Mouse (Mus musculus) cerebellum, postnatal 4 days (tissue): ENCODE results near the gene Cst7.
"Not testable (repeated sequence)": the region's sequence is repeated elsewhere in the genome, so short reads cannot be mapped to it uniquely, and the experiment has no call there.

Source experiments
- DNase-seq, 2 experiments: peaks; one replicate each; pipeline ENCODE4 v3.0.0; 2022; ENCODE audit warnings: low spot score in 2 of 2, mixed read lengths in 1 of 2

Gene Cst7

DNA sequence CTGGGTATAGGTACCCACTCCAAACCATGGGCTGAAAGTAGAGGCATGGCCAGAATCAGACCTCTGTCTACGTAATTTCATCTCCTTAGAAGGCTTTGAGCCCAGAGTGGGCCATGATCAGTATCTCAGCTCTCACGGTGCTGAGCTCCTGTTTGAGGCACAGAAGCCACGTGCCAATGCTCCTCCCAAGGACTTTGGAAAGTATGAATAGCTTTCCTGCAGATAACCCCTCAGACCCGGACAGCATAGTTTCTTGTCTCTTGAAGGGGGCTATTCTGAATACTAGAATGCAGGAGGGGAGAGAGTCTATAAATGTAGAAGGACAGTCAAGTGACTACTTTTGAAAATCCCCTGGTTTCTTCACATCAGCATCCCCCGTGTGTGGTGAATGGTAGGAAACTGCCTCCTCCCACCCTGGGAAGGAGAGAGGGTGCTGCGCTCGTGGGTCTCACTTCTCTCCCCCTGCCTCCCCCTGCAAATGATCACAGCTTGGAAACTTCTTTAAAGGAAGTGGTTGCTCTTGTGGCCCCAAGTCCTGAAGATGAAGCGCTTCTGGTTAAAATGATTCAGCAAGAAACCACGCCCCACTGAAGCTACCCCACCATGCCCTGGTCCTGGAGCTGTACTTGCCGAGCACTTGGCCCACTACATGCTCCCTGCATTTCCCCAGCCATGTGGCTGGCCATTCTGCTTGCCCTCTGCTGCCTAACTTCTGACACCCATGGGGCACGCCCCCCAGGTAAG, at the start of gene Cst7:
Gene Cst7, plus strand, starts transcription at position 569 of the 744 bp plus-strand sequence.
- no peak for DNase-seq

DNA sequence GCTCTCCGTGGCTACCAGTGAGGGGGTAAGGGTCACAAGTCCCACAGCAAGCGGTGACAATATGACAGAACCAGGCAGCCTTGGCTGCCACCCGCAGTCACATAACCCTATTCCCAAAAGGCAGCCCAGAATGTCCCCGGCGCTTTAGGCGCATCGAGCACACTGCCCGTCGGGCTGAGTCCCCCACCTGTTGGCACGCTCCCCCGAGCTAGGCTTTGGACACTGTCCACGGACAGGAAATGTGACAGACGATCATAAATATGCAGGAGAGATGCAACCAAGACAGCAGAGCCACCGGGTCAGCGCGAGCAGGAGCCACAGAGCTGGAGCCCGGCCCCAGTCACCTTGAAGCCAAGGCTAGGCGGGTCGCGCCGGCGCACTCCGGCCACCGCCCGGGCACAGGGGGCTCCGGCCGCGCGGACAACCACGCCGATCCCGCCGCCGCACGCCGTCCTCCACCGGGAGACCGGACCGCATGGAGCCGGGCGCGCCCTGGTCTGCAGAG, 44.5 kb upstream of the Cst7 start:
- no peak for DNase-seq

DNA sequence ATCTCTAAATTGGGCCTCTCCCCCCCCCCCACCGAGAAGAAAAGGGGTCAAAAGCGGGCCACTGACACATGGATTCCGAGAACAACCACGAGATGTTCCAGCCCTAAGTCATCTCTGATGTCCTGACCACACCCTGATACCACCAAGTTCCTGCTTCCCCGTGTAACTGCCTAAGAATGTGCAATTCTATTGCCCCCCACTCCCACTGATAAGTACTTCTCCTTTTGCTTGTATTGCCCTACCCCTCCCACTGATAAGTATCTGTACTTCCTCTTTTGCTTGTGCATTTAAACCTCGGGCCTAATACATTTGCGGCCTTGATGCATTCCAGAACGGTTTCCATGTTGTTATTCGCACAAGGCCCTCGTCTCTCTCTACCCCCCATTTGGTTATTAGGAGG, 20.6 kb upstream of the Cst7 start:
- DNase-seq: not testable (repeated sequence)

- peak in 1 of 2 experiments; percentile 12 for DNase-seq
Observed at GRCm38 (mm10) chr2:150558568-150558967, 11.6 kb upstream of the Cst7 start.

GRCm38 (mm10) chr2:150567051-150567450, 3.2 kb upstream of the Cst7 start:
- no peak for DNase-seq

DNA sequence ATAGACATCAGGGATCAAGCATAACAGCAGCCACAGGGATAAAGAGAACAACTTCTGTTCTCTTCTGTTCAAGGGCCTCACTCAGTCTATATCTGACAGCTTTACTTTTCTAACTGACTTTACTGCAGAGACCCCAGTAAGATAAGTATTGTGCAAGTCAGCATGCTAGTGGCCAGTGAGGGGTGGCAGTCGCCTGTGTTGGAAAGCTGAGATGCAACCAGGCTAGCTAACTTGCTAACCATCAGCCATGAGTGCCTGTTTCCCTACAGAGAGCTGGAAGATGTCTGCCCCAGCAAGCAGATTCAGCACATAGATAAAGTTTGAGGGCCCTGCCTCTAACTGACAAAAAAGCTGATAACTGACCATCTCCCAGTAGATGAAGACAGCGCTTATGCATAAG, 546 bp downstream of the Cst7 start:
- no peak for DNase-seq

DNA sequence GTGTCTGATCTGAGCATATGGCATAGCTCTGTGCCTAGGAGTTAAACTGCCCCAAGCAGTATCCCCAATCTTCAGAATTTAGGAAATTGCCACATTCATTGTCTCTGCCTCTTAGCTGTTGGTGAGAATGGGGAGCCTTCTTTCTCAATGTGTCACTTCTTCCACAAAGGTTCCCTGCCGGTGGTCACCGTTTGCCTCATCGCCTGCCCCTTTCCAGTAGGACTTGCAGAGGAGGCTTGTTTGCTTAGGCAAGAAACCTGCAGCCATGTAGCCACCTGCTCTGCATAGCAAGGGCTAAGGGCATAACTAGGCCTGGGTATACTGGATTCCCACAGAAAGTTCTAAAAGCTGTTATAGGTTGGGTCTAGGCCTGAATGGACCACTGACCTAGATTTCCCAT, 2.2 kb downstream of the Cst7 start:
- DNase-seq: no peak

GRCm38 (mm10) chr2:150576256-150576655, 6.0 kb downstream of the Cst7 start:
- no peak for DNase-seq

GRCm38 (mm10) chr2:150578603-150579002, 8.4 kb downstream of the Cst7 start:
- DNase-seq: no peak

GRCm38 (mm10) chr2:150579628-150580027, 9.4 kb downstream of the Cst7 start:
- DNase-seq: no peak

- no peak for DNase-seq
Observed at GRCm38 (mm10) chr2:150589076-150589475, 18.9 kb downstream of the Cst7 start.

GRCm38 (mm10) chr2:150595411-150596190, 25.4 kb downstream of the Cst7 start:
- DNase-seq: no peak

- DNase-seq: no peak
Observed at GRCm38 (mm10) chr2:150600263-150600662, 30.0 kb downstream of the Cst7 start.

GRCm38 (mm10) chr2:150602166-150602565, 32.0 kb downstream of the Cst7 start:
- no peak for DNase-seq

DNA sequence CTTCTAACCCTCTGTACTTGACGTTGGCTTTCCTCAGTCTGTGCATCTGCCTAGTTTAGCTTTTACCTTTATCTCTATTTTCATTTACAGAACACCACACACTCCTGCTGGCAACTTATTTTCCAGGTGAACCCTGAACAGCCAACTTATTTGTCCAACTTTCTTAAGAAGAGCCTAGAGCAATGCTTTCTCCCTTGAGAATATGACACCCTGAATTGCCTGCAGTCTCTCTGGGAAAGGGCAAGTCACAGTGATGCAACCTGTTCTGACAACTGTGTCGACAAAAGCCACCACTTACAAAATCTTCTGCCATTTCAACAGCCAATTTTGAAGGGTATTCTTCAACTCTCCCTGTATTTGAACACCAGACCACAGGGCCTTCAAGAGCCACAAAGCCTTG, 34.6 kb downstream of the Cst7 start:
- DNase-seq: no peak

- DNase-seq: no peak
Observed at GRCm38 (mm10) chr2:150607086-150607485, 36.9 kb downstream of the Cst7 start.

DNA sequence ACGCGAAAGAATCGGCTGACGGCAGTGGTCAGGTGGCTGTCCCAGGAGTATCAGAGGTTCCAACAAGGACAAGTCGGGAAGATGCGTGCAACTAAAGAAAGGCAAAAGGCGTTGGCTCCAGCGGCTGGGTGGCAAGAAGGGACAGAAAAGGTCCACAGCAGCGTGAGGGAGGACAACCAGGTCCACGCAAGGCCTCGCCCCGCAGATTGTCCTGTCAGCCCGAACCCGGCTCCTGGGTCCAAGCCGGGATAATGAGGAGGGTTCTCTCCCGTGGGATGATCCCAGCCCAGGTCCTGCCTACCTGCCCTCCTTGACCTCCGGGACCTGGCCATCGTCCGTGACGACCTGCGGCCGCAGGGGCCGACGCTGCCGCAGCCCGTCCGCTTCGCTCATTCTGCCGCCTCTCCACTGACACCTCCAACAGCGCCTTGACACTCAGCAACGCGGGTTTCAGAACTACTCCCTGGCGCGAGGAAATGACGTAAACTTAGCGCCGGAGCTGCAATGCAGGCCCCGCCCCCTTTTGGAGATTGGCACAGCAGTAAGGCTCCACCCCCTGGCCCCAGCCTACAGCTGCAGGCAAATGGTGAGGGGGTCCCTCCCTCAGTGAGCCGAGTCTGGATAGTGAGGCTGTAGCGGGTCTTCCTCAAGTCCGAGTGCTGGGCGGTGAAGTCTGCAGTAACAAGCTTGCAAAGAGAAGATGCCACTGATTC, 38.0 kb downstream of the Cst7 start, which contains the start of gene Apmap:
Gene Apmap, minus strand, starts transcription at position 481 of the 713 bp plus-strand sequence.
- DNase-seq: peak; percentile 93 to 97

- peak in 1 of 2 experiments; percentile 67 for DNase-seq
Observed at GRCm38 (mm10) chr2:150608872-150609560, 38.8 kb downstream of the Cst7 start.

DNA sequence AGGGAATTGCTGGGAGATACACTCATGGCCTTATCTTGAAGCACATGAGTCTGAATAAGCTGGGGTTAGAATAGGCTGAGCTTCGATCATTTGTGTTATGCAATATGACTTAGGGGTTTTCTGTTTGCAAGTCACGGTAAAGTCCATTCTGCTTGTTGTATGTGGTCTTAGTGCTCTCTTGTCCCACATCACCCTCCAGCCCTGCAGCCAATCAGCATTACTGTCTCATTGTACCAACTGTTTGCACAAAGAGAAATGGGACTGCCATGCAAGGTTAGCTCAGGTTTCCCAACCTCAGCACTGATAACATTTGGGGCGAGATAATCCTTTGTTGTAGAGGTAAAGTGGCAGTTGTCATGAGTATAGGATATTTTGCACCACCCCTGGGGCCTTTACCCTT, 39.9 kb downstream of the Cst7 start:
- DNase-seq: no peak

GRCm38 (mm10) chr2:150621698-150622097, 51.5 kb downstream of the Cst7 start:
- no peak for DNase-seq

- no peak for DNase-seq
Observed at GRCm38 (mm10) chr2:150623957-150624356, 53.7 kb downstream of the Cst7 start.
